Mouse (Mus musculus): ENCODE results near the gene Stip1. TPM values are rescaled to one million over a fixed set of nuclear protein-coding genes. Genes with fewer than 3 reads are reported as not detected.
A peak's percentile ranks its signal among the peaks of the same experiment; 100 is the strongest.

Gene Stip1
- total and polyA plus RNA-seq, 3 experiments: 284 to 430 (median 370) TPM

GRCm38 (mm10) chr19:7017541-7018457, 22.0 kb downstream of the Stip1 start (continued):
- TF ChIP-seq TCF12 (IDR thresholded peaks at IDR 0.05; ENCODE audit: low read depth, low read length) (peak; percentile 97), ZKSCAN1 (IDR thresholded peaks at IDR 0.05; ENCODE audit: low read depth, low read length) (no peak), CHD2 (IDR thresholded peaks at IDR 0.05; ENCODE audit: low read length) (peak; percentile 56; the same call in 1 of the 2 replicates), POLR2A (IDR thresholded peaks at IDR 0.05; ENCODE audit: control insufficient read depth in 1 of 2, insufficient read depth in 1 of 2, low read depth in 1 of 2, low read length in 2 of 2, poor library complexity in 1 of 2) (peak; percentile 47 to 92; a peak in 2 of 4 replicates), JUND (IDR thresholded peaks at IDR 0.05; ENCODE audit: low read depth, low read length) (no peak), HCFC1 (IDR thresholded peaks at IDR 0.05; ENCODE audit: low read depth, low read length) (peak; percentile 78), RAD21 (IDR thresholded peaks at IDR 0.05; ENCODE audit: low read depth, low read length) (no peak), MAX (IDR thresholded peaks at IDR 0.05; ENCODE audit: low read length) (peak; percentile 44; the same call in 1 of the 2 replicates), BHLHE40 (IDR thresholded peaks at IDR 0.05; ENCODE audit: borderline replicate concordance, low read depth, low read length) (no peak), POLR2AphosphoS2 (IDR thresholded peaks at IDR 0.05; ENCODE audit: low read length) (peak; percentile 75; the same call in 1 of the 2 replicates), NELFE (IDR thresholded peaks at IDR 0.05; ENCODE audit: low read depth, low read length) (peak; percentile 71), TBP (IDR thresholded peaks at IDR 0.05; ENCODE audit: low read depth, low read length) (peak; percentile 77), GABPA (IDR thresholded peaks at IDR 0.05; ENCODE audit: low read depth, low read length) (no peak), MXI1 (IDR thresholded peaks at IDR 0.05; ENCODE audit: low read depth, low read length) (peak; percentile 66), E2F4 (IDR thresholded peaks at IDR 0.05; ENCODE audit: borderline replicate concordance, low read depth, low read length) (no peak), USF2 (IDR thresholded peaks at IDR 0.05; ENCODE audit: borderline replicate concordance in 1 of 2, insufficient read depth in 1 of 2, low read depth in 1 of 2, low read length in 2 of 2) (no peak), USF1 (IDR thresholded peaks at IDR 0.05; ENCODE audit: low read depth, low read length) (no peak), ETS1 (IDR thresholded peaks at IDR 0.05; ENCODE audit: low read depth, low read length) (peak; percentile 92), MAZ (IDR thresholded peaks at IDR 0.05; ENCODE audit: low read depth, low read length) (0 out of 2 replicates have a peak, but pooled peaks have one; percentile 32), GATA1 (IDR thresholded peaks at IDR 0.05; ENCODE audit: low read depth, low read length) (peak; percentile 98), ZC3H11A (IDR thresholded peaks at IDR 0.05; ENCODE audit: low read depth, low read length) (no peak), MAFK (IDR thresholded peaks at IDR 0.05; ENCODE audit: borderline replicate concordance, low read depth, low read length) (no peak), ZNF384 (IDR thresholded peaks at IDR 0.05; ENCODE audit: low read depth, low read length) (no peak)
